Mouse (Mus musculus) right cerebral cortex, postnatal 4 days (tissue): ENCODE data around the gene Fam13a.

Experiments
- DNase-seq: peaks from one replicate; pipeline ENCODE4 v3.0.0-alpha.2; 2022

Gene Fam13a

DNA sequence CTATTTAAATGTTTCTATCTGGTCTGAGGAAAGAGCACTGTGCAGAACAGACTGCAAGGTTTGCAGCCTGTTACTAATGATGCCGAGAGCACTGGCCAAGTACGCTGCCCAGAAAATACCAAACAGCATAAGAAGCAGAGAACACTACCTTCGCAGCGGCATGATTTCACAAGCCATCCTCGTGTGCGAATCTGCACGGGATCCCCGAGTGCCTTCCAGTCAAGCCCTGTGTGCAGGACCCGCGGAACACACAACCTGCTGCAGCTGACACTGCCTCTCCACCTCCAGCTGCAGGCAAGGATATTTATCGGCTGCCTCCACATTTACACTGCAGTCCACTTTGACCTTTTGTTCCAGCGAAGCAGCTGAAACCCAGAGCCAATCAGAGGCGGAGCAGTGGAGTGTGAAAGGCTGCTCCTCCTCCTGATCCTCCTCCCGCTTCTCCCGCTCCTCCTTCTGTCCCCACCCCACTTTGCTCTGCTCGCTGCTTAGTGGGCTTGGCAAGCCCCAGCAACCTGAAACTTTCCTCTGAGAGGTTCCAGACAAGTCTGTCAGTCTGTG, at the start of gene Fam13a:
TSS of gene Fam13a (minus strand) at position 386 of the 561 bp plus-strand sequence.
- peak; percentile 58 for DNase-seq

DNA sequence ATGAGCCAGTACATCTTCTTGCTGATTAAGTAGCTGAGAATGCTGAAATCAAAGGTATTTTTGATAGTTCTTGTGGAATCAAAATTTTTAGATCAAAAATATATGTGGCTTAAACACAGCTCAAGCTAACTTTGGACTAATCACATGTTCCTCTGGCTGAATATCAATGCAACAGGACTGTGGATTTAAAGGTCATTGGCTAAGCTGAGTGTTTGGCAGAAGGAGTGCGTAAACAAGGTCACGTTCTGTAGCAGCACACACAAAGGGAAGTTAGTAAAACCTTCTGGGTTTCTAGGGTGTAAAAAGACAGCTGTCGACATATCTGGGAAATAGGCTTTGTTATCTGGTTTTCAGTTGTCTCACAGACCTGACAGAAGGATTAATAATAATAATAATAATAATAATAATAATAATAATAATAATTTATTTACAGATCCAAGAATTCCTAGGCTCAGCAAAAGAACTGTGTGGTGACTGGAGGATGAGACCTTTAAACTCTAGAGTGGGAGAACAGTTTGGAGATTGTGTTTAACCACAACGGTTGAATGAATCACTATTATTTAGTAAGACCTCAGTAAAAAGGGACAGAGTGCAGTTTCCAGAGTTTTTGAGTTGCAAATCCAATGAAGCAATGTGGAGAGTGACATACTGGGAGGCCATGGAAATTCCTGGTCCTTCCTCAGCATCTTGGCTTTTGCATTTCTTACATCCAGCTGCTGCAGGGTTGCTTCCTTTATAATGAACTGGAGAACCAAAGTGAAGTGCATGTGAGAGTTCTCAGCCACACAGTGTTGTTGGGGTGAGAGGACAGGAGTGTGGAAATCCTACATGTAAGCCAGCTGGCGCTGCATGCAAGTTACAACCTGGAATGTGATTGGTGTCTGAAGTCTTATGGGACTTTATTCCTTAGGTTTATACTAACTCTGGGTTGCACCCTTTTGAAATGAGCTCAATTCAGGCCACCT, 48.0 kb upstream of the Fam13a start:
- DNase-seq, result no peak

DNA sequence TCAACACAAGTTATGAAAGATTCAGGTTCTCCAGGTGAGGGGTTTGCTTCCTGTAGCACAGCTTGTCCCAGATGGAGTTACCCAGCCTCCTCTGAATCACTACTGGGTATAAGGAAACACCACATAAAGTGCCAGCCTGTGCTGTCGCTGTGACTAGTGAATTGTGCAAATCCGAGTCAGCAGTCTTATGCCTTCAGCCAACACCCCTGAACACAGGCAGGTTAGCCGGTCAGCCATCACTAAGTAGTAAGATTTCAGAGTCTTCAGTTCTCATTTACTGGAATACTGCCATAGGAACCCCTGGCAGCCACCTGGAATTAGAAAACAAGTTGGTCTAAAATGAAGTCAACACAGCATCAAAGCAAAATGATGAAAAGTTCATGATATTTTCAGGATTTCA, 47.3 kb upstream of the Fam13a start:
- no peak for DNase-seq

DNA sequence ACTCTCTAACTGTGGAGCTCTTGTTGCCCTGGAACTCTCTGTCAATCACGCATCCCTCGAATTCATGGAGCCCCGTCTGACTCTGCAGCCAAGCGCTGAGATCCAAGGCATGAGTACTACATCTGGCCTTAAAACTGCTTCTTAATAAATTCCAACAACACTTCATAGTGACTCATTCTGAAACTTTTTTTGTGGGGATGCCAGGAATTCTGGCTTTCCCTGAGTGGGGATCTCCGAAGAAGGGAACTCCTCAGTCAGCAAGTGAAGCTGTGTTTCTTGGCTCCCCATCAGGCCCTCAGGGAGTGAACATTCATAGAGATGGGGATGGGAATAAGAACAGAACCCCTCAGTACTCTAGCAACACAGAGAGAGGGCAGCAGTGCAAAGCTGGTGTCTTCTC, 43.8 kb upstream of the Fam13a start:
- DNase-seq, result no peak

DNA sequence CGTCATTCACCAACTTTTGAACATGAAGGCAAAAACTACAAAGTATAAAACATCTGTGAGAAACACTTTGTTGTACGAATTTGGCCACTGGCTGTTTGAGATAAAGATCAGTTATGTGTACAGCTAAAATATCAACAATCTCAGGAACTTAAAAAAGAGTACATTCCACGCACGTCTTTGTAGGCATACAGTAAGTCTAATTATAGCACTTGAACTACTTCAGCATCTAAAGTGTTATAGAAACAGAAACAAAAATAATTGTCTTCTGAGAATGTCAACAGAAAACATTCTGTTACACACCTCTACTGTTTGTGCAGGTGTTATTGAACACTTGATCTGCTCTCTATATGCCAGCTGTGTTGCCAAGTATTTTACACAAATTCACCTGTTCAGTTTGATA, 40.1 kb upstream of the Fam13a start:
- DNase-seq, result no peak

DNA sequence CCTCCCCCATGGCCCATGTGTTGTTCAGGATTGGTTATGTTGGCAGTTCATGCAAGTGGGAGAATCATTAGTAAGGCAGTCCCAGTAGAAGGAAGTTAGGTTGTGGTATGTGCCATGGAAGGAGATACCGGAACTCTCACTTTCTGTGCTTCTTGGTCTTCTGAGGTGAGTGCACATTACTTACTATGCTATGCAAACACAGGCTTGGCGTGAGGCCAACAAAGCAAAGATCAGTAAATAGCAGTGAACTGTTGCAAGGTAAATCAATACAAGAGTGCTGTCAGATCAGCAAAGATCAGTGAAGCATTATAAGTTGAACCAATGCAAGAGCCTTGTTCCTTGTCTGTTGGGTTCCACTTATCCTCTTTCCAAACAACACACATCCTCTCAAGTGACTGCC, 28.9 kb upstream of the Fam13a start:
- DNase-seq, result no peak

DNA sequence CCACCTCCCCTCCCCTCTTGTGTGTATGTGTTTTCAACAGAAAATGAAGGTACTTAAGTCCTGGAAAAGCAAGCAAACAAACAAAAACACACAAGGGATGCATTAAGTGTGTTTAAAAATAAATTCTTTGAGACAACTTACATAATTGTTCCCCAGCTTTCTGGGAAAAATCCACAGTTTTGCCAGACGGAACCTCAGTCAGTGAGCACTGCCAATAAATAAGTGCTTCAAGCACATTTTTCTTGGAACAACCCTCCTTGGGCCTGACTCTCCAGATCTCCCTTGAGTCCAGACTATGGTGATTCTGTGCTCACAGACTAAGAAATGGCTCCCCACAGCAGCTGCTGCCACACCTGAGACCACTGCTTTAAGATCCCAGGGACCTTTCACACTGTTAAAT, 15.4 kb upstream of the Fam13a start:
- DNase-seq, result no peak

DNA sequence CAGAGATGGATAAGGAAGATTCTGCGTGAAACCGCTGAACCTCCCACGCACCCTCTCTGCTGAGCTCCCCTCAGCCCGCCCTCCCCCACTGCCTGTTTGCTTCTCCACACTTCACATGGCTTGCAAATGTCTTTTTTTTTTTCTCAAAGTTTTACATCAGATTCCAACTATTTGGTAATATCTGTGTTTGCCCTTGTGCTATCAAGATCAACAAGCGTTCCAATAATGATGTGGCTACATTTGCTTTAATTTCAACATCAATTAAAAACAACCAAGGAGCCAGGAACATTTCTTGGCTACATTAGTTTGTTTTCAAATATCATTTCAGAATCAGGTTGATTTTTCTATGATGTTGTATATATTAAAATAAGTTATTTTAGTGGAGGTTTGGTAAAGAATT, 8.4 kb upstream of the Fam13a start:
- DNase-seq, result no peak

DNA sequence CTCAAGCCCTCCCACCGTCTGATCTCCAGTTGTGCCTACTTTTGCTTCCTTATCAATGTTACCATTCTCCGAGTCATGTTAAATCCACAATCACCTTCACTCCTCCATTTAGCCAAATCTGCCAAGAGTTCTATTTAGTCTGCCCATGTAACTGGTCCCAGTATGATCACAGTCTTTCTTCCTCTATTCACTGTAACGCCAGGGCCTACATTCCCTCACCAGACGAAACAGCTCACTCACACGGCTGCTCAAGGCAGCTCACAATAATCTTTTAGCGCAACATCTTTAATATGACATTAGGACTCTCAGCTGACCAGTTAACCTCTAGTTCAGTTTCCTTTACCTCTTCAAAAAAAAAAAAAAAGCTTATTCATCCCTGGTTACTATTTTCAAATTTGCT, 7.2 kb upstream of the Fam13a start:
- no peak for DNase-seq

DNA sequence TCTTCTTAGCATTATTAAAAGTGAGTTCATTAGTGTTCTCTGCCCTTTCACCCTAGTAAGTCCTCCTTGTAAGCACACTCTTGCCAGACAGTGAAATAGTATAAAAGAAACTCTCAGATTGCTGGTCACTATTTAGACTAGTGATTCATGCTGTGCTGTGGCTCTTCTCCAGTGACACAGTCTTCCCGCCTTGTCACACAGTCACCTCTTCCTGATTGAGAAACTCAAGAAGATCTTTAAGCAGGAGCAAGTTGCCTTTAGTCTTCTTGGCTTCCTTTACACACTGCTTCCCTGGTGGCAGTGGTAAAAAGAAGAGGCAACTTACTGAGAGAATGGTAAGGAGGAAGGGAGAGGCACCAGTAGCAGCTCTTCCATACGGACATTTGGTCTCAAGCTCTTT, 6.3 kb upstream of the Fam13a start:
- DNase-seq, result no peak

DNA sequence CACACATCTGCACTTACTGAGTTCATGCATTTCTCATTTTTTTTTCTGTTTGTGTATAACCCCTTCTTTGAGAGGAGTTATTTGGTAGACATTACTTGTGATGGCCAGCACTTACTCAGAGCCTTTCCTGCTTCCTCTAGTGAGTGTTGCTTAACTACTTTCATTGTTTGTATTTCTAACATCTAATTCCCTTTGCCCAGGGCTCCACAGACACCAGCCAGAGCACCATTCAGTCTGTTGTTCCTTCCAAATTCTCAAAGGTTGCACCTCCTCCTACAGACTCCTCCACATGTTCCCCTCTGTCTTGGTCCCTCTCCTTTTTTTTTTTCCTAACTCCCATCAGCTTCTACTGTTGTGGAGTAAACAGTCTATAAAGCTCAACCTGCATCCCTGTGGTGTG, 5.7 kb upstream of the Fam13a start:
- DNase-seq, result no peak

DNA sequence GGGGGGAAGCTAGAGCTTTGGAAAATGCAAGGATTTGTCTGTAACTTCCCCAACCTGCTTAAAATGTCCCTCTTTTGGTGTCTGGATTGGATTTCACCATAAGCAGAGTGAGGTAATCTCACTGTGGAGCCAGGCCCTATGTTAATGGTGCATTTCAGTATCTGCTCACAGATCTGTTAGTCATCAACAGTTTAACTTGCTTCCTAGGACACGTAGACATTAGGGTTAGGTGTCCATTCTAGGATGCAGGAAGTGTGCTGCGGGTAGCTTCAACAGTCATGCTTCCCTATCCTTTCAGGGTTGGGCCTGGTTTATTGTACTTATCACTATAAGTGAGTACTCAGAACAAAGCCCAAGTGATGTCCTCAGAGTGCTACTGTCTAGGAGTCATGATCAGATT, 4.5 kb upstream of the Fam13a start:
- DNase-seq, result no peak

DNA sequence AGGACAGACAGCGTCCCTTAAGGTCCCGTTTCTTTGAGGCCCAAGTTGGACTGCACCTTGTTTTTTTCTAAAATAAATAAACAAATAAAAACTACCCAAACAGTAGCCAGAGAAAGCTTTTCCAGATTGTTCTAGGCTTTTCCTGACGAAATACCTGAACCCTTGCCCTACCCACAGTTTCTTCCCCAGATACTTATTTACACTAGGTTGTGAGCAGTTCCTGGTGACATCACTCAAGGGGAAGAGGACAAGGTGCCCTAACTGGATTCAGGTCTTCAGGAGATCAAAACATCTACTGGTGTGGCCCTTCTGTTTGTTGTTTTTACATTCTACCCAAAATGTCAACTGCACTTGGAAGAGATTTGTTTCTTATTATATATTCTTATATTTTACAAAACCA, 457 bp upstream of the Fam13a start:
- DNase-seq, result no peak

DNA sequence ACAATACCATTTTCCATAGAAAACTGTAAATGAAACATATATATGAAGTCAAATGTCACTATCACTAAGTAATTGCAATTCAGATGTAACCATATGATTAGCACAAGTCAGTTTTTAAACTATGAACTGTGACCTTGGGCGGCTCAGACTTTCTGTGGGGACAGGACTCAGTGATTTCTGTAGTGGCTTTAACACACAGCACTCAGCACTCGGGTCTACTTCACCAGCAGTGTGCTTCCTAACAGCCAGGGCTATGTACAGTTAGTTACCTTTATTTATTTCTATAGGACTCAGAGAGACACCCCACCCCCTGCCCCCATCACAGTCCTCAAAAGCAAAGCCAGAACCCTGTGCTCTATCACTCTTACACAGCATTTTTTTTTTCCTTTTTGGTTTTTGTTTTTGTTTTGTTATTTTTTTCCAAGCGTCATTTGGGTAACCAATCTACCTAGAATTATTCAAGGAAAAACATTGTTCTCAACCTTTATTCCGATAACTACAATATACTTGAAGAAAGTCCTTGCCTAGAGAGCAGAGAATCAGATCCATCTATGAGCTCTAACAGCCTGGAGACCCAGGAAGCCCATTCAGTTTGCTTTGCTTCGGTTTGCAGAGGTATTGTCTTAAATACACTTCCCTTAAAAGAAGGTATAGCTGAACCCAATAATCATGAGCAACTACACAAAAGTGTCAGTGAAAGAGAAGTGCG, 740 bp downstream of the Fam13a start:
- DNase-seq, result no peak

DNA sequence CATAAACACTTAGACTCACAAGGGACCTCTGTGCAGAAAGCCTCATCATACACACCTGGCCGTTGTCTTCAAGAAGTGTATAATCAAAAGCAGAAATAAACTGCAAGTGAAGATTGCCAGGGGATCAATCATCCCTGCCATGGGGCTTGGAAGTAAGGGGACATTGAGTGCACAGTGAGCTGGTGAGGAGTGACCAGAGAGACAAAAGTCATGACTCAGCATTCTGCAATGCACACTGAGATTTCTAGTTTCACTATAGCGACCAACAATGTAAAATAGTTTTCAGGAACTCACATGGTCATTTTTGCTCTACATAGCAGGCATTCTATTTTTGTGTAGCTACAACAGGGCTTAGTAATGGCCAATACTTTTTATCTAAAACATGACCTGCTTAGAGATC, 1.7 kb downstream of the Fam13a start:
- DNase-seq, result no peak

DNA sequence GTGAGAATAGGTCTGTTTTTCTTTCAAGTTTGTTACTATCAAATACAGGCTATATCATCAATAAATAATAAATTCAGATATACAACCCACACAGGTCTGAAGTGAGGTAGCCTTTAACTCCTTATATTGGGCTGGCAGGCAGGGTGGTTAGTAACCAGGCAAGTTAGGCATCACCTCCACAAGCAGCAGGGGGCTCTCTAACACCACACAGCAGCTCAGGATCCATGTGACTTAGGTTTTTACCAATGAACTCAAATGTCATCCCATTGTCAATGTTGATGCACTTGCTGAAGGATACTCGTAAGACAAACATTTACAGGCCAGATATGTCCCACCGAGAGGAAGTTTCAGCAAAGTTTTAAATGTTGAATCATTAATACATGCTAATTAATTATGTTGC, 4.0 kb downstream of the Fam13a start:
- no peak for DNase-seq

DNA sequence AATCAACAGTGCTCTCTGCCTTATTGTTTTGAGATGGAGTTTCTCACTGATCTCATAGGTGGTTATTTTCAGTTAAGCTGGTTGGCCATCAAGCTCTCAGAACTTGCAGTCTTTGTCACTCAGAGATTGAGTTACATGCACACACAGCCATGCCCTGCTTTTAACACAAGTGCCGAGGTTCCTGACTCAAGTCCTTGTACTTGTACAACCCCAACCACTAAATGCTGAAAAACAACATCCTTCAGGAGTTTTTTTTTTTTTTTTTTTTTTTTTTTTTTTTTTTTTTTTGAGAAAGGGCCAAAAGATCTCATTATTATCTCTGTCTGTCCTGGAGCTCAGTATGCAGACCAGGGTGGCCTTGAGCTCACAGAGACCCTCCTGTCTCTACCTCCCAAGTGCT, 4.5 kb downstream of the Fam13a start:
- DNase-seq, result no peak

DNA sequence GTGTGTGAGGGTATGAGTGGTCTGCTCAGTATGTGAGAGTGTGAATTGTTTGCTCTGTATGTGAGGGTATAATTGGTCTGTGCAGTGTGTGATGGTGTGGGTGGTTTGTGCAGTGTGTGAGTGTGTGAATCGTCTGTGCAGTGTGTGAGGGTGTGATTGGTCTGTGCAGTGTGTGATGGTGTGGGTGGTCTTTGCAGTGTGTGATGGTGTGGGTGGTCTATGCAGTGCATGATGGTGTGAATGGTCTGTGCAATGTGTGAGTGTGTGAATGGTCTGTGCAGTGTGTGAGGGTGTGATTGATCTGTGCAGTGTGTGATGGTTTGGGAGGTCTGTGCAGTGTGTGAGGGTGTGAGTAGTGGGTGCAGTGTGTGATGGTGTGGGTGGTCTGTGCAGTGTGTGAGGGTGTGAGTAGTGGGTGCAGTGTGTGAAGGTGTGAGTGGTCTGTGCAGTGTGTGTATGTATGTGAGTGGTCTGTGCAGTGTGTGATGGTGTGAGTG, 8.0 kb downstream of the Fam13a start:
- DNase-seq, result no peak

DNA sequence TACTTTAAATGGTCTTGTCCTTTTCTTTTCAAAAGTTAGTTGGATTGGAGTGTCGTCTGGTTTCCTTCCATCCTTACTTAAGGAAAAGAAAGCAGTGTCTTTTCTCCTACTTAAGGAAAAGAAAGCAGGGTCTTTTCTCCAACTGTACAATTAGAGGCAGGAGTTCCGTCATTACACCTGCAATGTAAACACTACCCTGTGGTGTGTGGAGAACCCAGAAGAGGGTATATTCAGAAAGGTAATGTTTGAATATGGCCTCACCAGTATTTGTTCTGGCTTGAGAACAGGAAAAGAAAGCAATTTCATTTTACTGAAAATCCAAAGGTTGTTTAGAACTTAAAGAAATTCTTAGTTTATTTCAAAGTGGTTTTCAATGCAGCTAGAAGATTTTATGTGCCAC, 9.6 kb downstream of the Fam13a start:
- no peak for DNase-seq

DNA sequence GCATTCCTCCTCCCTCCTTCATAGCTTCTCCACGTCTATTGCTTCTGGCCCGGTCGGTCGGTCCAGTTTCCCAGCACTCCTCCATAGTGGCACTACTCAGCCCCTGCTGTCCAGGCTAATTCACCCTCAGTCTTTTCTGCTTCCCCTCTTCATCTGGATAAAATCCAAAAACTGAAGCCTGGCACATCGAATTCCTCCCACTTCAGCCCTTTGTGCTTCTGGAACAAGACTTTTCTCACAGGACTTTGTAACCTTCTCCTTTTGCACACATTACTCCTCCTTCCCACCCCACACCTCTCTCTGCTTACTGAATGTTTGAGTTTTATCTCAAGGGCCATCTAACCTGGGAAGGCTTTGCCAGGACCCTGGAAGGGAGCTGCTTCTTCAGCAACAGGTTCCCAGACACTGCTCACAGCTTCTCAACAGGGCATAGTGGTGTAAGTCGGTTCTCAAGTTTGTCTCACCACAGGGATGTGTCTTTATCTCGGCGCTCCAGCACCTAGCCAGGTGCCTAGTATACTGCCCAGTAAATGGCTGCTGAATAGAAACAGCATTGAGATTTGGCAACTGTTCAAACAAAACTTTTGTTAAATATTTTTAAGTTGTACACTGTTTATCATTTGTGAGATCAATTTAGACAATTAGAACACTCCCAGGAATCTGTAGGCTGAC, 10.1 kb downstream of the Fam13a start:
- no peak for DNase-seq

DNA sequence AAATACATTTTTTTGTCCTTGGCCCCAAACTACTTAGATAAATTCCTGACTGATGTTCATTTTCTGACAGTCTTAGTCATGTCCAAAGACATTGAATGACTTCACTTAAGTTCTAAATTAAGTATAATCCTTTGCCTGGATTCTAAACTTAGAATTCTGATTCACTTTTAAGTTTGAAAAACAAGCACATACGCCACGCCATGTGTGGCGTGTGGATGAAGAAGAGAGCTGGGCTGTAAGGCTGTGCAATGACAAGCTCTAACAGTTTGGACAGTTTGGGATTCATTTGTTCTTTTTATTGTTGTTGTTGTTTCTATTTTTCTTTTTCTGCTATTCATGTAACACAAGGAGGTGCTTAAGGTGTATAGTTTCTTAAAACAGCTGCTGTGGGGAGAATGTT, 13.6 kb downstream of the Fam13a start:
- DNase-seq, result no peak

DNA sequence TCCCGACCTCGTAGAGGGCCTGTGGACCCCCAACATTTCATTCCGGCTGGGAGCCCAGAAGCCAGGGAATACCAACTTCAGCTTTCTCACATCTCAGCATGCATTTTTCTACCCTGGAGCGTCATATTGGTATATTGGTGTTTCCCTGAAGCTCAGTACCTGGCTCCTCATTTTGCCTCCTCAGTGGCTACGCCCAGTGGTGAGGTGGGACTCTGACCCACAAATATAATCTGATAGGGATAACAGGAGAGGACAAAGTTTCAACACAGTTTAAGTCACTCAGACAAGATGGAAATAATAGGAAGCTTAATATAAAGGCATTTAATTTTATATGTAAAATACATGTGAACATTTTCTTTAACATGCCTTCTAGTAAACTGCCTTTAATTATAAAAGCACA, 19.7 kb downstream of the Fam13a start:
- no peak for DNase-seq

DNA sequence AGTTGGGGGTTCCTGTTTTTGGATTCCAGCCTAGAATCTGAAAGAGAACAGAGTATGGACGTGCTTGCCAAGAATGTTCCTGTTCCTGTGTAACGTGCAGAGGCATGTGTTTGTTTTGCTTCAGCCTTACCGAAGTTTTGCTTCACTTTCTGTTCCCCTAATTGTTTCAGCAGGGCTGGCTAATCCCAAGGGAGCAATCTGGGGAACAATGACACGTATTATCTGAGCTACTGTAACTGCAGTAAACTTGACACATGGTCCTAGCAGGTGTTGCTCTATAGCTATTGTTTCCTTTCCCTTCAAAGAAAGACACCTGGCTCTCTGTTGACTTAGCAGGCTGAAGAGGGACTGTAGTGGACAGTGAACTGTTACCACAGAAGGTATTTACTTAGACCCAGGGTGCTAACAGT, 25.3 kb downstream of the Fam13a start:
- DNase-seq, result no peak
